Mouse (Mus musculus) liver, embryonic 11.5 days (tissue): Measurements from ENCODE around the gene Dcaf5. TPM values are rescaled to one million over a fixed set of nuclear protein-coding genes. Genes with fewer than 3 reads are reported as not detected.
A peak's percentile ranks its signal among the peaks of the same experiment; 100 is the strongest.
"Not testable (repeated sequence)": the region's sequence is repeated elsewhere in the genome, so short reads cannot be mapped to it uniquely, and the experiment has no call there.

Source experiments
- ATAC-seq: fragments of 200-750 bp; cut with Nextera tagmentation; replicated peaks from 2 replicates; pipeline ENCODE4 v1.8.0; 2017; ENCODE audit warnings: moderate number of reproducible peaks, mild to moderate bottlenecking, moderate TSS enrichment, moderate library complexity; ENCODE audit not compliant: low FRiP score
- DNase-seq: peaks from one replicate; pipeline ENCODE4 v3.0.0-alpha.2; 2017; ENCODE audit warnings: low spot score
- H3K27ac ChIP-seq: fragments of 300-500 bp; sonication (generic); 2 replicates; pipeline ENCODE4 v1.5.1; 2014; ENCODE audit warnings: mild to moderate bottlenecking, low read depth, low read length, control low read depth
- H3K27me3 ChIP-seq: fragments of 300-500 bp; sonication (generic); replicated peaks from 2 replicates; pipeline ENCODE4 v1.6.1; 2014; ENCODE audit warnings: low read length, mixed read lengths; ENCODE audit not compliant: control insufficient read depth, insufficient read depth
- H3K36me3 ChIP-seq: fragments of 300-500 bp; sonication (generic); 2 replicates; pipeline ENCODE4 v1.6.1; 2014; ENCODE audit warnings: mild to moderate bottlenecking, low read length, moderate library complexity, mixed read lengths; ENCODE audit not compliant: control insufficient read depth, insufficient read depth
- H3K4me1 ChIP-seq: fragments of 300-500 bp; sonication (generic); replicated peaks from 2 replicates; pipeline ENCODE4 v1.6.1; 2014; ENCODE audit warnings: low read length, mixed read lengths; ENCODE audit not compliant: control insufficient read depth, insufficient read depth
- H3K4me2 ChIP-seq: fragments of 300-500 bp; sonication (generic); 2 replicates; pipeline ENCODE4 v1.6.1; 2014; ENCODE audit warnings: mild to moderate bottlenecking, control low read depth, moderate library complexity
- H3K4me3 ChIP-seq: fragments of 300-500 bp; sonication (generic); 2 replicates; pipeline ENCODE4 v1.5.1; 2014; ENCODE audit warnings: low read depth, low read length, control low read depth
- H3K9ac ChIP-seq: fragments of 300-500 bp; sonication (generic); 2 replicates; pipeline ENCODE4 v1.6.1; 2014; ENCODE audit warnings: low read depth, low read length, control low read depth
- H3K9me3 ChIP-seq: fragments of 300-500 bp; sonication (generic); 2 replicates; pipeline ENCODE4 v1.6.1; 2016; ENCODE audit warnings: low read length, inconsistent platforms, mixed read lengths; ENCODE audit not compliant: control insufficient read depth
- WGBS: fragments of 180-500 bp; shearing (Covaris S2); extraction: QIAGEN DNeasy Blood & Tissue Kit; methylation state at CpG from one replicate; pipeline ENCODE4 v1.1.7; 2014; 5-methylcytosine and 5-hydroxymethylcytosine counted together
- polyA plus RNA-seq: library from polyadenylated mRNA; unstranded; fragments of >200 nt; fragmentation: Nextera tagmentation; extraction: Ambion mirVana; gene quantifications from 2 replicates; pipeline ENCODE4 v1.2.1, GENCODE M21; 2014

Dcaf5 gene
- polyA plus RNA-seq, 1 experiment from 2014 or later = 5.1 TPM

GRCm38 (mm10) chr12:80462292-80462896, 26.0 kb upstream of the Dcaf5 start:
- H3K27ac ChIP-seq, H3K27me3 ChIP-seq, H3K9me3 ChIP-seq, DNase-seq, ATAC-seq, H3K36me3 ChIP-seq, H3K4me1 ChIP-seq, H3K9ac ChIP-seq: not testable (repeated sequence)
- Histone ChIP-seq H3K4me2 (peak overlapping the region; percentile 80), H3K4me3 (peak overlapping the region; percentile 81)
- whole genome bisulfite sequencing = 6% methylated on average over 10 of the region's 10 CpGs

GRCm38 (mm10) chr12:80458033-80458432, 21.6 kb upstream of the Dcaf5 start:
- Histone ChIP-seq H3K27me3 (no peaks in the 10 kb centered on the region), H3K36me3 (no peaks in the 10 kb centered on the region), H3K4me3 (no peak overlapping the region), H3K4me1 (no peaks in the 10 kb centered on the region), H3K27ac (no peak overlapping the region), H3K4me2 (no peak overlapping the region), H3K9ac (no peak overlapping the region), H3K9me3 (no peaks in the 10 kb centered on the region)
- ATAC-seq (no peak), DNase-seq (no peak)
- WGBS = 74% methylated on average over 5 of the region's 5 CpGs

- no peak for ATAC-seq
- WGBS = 65% methylated on average over 1 of the region's 1 CpGs
- Histone ChIP-seq H3K36me3 (no peaks in the 10 kb centered on the region), H3K9ac (no peak overlapping the region), H3K27ac (no peak overlapping the region), H3K4me2 (no peak overlapping the region), H3K4me1 (no peaks in the 10 kb centered on the region), H3K9me3 (no peaks in the 10 kb centered on the region), H3K4me3 (no peak overlapping the region), H3K27me3 (no peaks in the 10 kb centered on the region)
- no peak for DNase-seq
These were observed 17.1 kb upstream of the Dcaf5 start for GRCm38 (mm10) chr12:80453506-80453905.

DNA sequence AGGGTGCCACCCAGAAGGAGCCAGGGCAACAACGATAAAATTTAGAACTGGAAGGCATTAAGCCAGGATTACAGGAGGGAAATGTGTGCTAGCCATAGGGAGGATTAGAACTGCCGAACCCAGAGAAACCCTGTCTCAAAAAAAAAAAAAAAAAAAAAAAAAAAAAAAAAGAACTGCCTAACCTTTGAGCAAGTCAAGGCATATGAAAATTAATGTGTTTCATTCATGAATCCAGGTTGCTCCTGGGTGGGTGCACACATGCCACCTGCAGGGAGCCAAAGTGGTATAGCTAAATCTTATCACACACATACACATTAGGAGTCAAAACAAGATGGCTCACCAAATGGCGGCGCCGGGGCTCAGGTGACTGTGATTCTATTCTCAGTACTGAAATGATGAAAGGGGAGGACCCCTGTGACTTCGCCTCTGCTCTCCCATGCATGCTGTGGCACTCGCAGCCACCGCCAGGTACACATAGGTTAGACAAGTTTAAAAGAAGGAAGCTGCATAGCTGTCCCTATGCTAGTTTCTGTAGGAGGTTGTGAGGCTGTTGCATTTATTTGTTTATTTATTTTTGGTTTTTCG, 8.2 kb upstream of the Dcaf5 start:
- Histone ChIP-seq H3K36me3 (no peaks in the 10 kb centered on the region), H3K9ac (no peak overlapping the region), H3K4me2 (no peak overlapping the region), H3K4me3 (no peak overlapping the region), H3K9me3 (no peaks in the 10 kb centered on the region), H3K27ac (no peak overlapping the region), H3K27me3 (no peaks in the 10 kb centered on the region), H3K4me1 (no peaks in the 10 kb centered on the region)
- DNase-seq = no peak
- whole genome bisulfite sequencing = 76% methylated on average over 9 of the region's 9 CpGs
- no peak for ATAC-seq

DNA sequence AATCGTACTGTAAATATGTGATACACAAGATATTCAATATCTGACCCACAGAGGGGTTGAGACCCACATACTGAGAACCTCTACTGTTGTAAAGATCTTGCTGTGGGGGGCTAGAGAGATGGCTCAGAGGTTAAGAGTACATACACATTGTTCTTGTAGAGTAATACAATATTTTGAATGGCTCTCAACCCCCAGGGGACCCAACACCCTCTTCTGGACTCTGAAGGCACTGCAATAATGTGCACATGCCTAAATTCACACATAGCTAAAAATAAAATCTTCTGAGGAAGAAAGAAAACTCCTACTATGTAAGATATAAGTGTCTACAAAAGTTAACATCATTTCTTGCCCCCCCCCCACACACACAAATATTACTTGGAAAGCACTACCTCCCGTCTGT, 4.6 kb upstream of the Dcaf5 start:
- Histone ChIP-seq H3K4me1 (peaks cover 6% of the 10 kb centered on the region), H3K27ac (no peak overlapping the region), H3K9me3 (no peaks in the 10 kb centered on the region), H3K27me3 (no peaks in the 10 kb centered on the region), H3K9ac (no peak overlapping the region), H3K4me3 (no peak overlapping the region), H3K36me3 (no peaks in the 10 kb centered on the region), H3K4me2 (no peak overlapping the region)
- WGBS = 68% methylated on average over 2 of the region's 2 CpGs
- DNase-seq (no peak), ATAC-seq (no peak)

DNA sequence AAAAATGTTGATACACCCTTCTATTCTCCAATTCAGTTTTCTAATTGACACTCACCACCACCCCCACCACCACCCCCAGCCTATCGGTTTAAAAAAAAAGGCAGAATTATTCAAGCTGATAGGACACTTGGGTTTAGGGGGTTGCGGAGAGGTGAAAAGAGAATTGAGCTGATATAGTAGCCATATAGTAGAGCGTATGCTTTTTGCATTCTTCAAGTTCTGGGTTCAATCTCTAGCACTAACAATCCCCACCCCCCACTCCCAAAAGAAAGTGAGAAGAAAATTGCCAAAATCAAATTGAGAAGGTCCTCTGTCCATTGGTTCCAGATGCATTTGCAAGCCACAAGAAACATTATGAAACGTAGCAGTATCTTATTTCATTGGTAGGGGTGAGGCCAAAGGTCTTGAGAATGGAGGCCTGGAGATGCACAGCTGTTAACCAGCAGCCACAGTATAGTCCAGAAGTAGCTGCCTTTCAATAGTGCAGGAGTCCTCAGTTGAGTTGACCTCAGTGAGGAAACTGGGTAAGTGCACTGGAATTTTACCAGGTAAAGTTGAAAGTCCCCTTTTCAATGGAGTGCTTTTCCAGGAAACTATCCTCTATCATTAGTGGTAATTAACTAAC, 762 bp upstream of the Dcaf5 start:
- no peak for DNase-seq
- 36% methylated on average over 4 of the region's 4 CpGs for WGBS
- H3K27ac ChIP-seq = no peak overlapping the region
- no peaks in the 10 kb centered on the region for H3K36me3 ChIP-seq
- H3K27me3 ChIP-seq = no peaks in the 10 kb centered on the region
- ATAC-seq = no peak
- peak overlapping the region; percentile 80 for H3K4me3 ChIP-seq
- no peaks in the 10 kb centered on the region for H3K9me3 ChIP-seq
- H3K9ac ChIP-seq = peak overlapping the region; percentile 86
- peak overlapping the region; percentile 79 for H3K4me2 ChIP-seq
- H3K4me1 ChIP-seq = peaks cover 10% of the 10 kb centered on the region

GRCm38 (mm10) chr12:80435887-80436286, 514 bp downstream of the Dcaf5 start:
- Histone ChIP-seq H3K27me3 (no peaks in the 10 kb centered on the region), H3K36me3 (no peaks in the 10 kb centered on the region), H3K4me2 (peak overlapping the region; percentile 79), H3K4me1 (peaks cover 10% of the 10 kb centered on the region), H3K27ac (peak overlapping the region; percentile 89), H3K9ac (peak overlapping the region; percentile 86), H3K9me3 (no peaks in the 10 kb centered on the region), H3K4me3 (peak overlapping the region; percentile 80)
- WGBS = 0% methylated on average over 10 of the region's 10 CpGs
- no peak for DNase-seq
- 0 out of 2 replicates have a peak, but pooled peaks have one; percentile 14 for ATAC-seq

GRCm38 (mm10) chr12:80434961-80435691, 1.3 kb downstream of the Dcaf5 start:
- WGBS = under 1% methylated on average over 60 of the region's 64 CpGs
- ATAC-seq = peak; percentile 79
- no peaks in the 10 kb centered on the region for H3K36me3 ChIP-seq

More at GRCm38 (mm10) chr12:80434961-80435691, 1.3 kb downstream of the Dcaf5 start:
- Histone ChIP-seq H3K4me1 (peaks cover 10% of the 10 kb centered on the region), H3K9me3 (no peaks in the 10 kb centered on the region), H3K4me3 (peak overlapping the region; percentile 80), H3K4me2 (peak overlapping the region; percentile 79), H3K27me3 (no peaks in the 10 kb centered on the region), H3K27ac (peak overlapping the region; percentile 89), H3K9ac (peak overlapping the region; percentile 86)
- DNase-seq = peak; percentile 87
